Mouse (Mus musculus): Measurements from ENCODE around the gene Itga9. TPM values are rescaled to one million over a fixed set of nuclear protein-coding genes. Genes with fewer than 3 reads are reported as not detected.

Itga9 gene
- total RNA-seq, 2 experiments from 2014 or later = 3.6 to 4.7 TPM

- Histone ChIP-seq H3K4me3 (no peak overlapping the region), H3K27ac (no peak overlapping the region)
- DNase-seq (ENCODE audit: low spot score in 2 of 2) = no peak
- TF ChIP-seq CTCF (conservative IDR thresholded peaks at IDR 0.05) = no peak
Observed at GRCm38 (mm10) chr9:118713515-118713914, 107.0 kb downstream of the Itga9 start.

GRCm38 (mm10) chr9:118714536-118714935 lies 108.0 kb downstream of the Itga9 start:
- no peak for TF ChIP-seq CTCF (conservative IDR thresholded peaks at IDR 0.05)
- no peak for DNase-seq (ENCODE audit: low spot score in 2 of 2)
- H3K27ac ChIP-seq = no peak overlapping the region

DNA sequence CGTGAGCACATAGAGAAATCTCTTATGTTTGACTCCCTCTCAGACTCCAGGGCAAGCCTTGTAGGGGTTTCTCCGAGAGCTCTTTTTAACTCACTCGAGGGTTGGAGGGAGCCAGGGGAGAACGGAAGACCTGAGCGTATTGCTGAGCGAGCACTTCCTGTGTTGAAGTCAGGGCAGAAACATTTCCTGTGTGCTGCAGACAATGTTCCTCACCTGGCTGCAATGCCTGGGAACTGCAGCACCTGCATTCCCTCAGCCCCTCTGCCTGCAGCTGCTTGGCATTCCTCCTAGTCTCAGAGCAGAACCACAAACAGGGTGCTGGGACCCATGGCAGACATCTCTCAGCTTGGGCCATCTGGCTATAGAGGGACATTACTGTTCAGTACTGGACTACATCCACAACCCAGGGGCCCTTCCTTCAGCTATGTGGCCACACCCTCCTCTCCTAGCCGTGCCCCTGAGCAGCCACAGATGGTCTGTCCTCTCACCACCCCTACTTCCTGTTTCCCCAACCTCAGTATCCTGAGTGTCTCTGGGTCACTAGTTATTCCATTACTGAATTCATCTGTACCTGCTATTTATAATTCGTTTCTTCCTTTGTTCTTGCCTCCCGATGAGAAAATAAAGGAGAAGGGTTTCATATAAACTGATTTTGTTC lies 109.6 kb downstream of the Itga9 start:
- no peak for TF ChIP-seq CTCF (conservative IDR thresholded peaks at IDR 0.05)
- no peak for DNase-seq (ENCODE audit: low spot score in 2 of 2)
- Histone ChIP-seq H3K4me3 (no peak overlapping the region), H3K27ac (no peak overlapping the region)

More at GRCm38 (mm10) chr9:118714536-118714935, 108.0 kb downstream of the Itga9 start:
- H3K4me3 ChIP-seq = no peak overlapping the region

DNA sequence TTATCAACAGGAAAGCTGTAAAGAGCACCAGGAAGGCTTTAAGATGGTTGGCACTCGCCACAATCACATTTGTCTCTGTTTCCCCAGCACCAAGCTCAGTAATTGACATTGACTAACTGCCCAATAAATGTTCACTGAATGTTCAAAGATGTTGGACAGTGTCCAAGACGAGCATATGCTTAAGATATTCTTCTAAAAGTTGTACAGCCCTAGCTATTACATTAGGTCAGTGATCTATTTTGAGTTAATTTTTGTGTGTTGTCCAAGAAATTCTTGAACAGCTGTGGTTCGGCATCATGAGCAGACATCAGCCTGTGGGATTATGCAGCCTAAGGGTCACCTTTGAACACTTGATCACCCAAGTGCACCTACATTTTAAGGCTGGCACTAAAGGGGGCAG lies 110.9 kb downstream of the Itga9 start:
- no peak for TF ChIP-seq CTCF (conservative IDR thresholded peaks at IDR 0.05)
- H3K27ac ChIP-seq = no peak overlapping the region
- no peak for DNase-seq (ENCODE audit: low spot score in 2 of 2)
- no peak overlapping the region for H3K4me3 ChIP-seq

DNA sequence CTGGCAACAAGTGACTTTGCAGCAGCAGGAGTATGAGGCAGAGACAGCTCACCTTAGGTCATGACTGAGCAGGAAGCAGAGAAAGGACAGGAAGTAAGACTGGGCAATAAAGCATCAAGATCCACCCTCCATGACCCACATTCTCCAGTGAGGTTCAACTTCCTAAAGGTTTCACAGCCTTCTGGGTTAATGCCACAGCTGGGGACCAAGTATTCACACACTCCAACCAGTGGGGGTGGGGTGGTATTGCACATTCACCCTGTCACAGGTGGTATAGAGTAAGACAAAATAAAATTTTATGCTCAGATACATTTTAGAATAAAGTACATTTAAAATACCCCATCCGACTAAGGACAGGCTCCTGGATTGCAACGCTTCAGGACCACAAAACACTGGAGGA lies 112.0 kb downstream of the Itga9 start:
- Histone ChIP-seq H3K27ac (no peak overlapping the region), H3K4me3 (no peak overlapping the region)
- no peak for TF ChIP-seq CTCF (conservative IDR thresholded peaks at IDR 0.05)
- no peak for DNase-seq (ENCODE audit: low spot score in 2 of 2)

DNA sequence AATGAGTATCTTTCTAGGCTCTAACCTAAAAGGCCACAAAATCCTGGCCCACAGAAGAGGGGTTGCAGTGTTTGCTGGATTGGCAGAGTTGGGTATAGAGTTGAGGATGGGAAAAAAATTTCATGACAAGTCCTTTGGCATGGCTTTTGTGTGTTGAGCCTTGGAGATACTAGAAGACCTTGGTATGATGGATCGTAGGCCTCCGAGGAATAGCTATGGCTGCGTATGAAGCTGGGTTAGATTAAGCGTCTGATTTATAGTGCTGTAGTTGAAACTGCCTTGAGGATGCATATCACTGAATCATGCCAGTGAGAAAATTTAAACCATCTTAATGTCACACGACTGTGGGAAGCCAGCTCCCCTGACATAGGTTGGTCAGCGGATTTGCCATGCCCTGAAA lies 114.6 kb downstream of the Itga9 start:
- Histone ChIP-seq H3K27ac (no peak overlapping the region), H3K4me3 (no peak overlapping the region)
- DNase-seq (ENCODE audit: low spot score in 2 of 2) = no peak
- TF ChIP-seq CTCF (conservative IDR thresholded peaks at IDR 0.05) = no peak

DNA sequence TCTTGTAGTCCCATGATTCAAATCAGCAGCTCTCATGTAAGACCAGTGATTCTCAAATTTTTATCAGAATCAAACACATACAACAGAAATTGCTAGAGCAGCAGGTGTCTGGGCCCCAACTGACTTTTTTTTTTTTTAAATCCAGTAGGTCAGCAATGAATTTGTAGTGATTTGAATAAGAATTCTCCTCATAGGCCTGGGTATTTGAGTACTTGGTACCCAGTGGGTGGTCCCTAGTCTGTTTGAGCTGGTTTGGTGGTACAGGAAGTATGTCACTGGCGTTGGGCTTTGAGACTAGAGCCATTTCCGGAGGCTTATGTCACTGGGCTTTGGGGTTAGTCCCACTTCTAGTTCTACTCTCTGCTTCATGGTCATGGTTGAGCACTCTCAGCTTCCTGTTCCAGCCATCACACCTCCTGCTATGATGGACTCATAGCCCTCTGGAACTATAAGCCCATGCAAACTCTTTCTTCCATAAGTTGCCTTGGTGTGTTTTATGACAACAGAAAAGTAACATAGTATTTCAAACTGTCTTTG lies 116.4 kb downstream of the Itga9 start:
- TF ChIP-seq CTCF (conservative IDR thresholded peaks at IDR 0.05) = no peak
- H3K27ac ChIP-seq = no peak overlapping the region
- H3K4me3 ChIP-seq = no peak overlapping the region
- no peak for DNase-seq (ENCODE audit: low spot score in 2 of 2)

DNA sequence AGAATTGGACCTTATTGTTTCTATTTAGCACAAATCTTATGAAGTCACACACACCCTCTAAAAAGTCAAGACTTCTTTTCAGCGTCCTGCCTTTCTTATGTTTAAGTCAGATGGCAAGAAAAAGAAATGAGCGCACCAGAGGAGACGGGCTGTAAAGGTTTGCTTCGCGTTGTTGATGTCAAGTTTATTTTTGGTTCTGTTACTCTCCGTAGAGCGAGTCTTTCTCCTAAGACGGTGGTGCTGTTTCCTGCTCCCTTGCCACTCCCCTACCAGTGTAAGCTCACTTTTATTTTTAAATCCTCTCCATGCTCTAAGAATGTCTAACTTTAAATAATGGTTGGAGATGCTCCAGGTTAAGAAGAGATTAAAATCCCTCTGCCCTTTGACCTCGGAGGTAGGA lies 118.6 kb downstream of the Itga9 start:
- Histone ChIP-seq H3K4me3 (no peak overlapping the region), H3K27ac (no peak overlapping the region)
- no peak for TF ChIP-seq CTCF (conservative IDR thresholded peaks at IDR 0.05)
- DNase-seq (ENCODE audit: low spot score in 2 of 2) = no peak

DNA sequence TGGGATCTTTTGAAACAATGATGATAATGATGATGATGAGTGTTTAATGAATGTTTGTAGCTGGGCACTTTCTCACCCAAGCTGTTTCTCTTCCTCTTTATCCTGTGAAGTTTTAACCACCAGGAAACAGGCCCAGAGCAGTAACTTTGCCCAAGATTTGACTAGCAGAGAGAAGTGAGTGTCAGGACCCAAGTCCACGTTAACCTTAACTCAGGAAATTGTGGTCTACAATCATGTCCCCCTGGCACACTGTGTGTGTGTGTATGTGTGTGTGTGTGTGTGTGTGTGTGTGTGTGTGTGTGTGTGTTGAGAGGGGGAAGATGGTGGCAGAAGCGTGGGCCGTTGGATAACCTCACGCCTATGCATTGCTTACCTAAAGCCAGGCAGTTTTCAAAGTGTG lies 120.1 kb downstream of the Itga9 start:
- Histone ChIP-seq H3K27ac (no peak overlapping the region), H3K4me3 (no peak overlapping the region)
- no peak for TF ChIP-seq CTCF (conservative IDR thresholded peaks at IDR 0.05)
- no peak for DNase-seq (ENCODE audit: low spot score in 2 of 2)

DNA sequence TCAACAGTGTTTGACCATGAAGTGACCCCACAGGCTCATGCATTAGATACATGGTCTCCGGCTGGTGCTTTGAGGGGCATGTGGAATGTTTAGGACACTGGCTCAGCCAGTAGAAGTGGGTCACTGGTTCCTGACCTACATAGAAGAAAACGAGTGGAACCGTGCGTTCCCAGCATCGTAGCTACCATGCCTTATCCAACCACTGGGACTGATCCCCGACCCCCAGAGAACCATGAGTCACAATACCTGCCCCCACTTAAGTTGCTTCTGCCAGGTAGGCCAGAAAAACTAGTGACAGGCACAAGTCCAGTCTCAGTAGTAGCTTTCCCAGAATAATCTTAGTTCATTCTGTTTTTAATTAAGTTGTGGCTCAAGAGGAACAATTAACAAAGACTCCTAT lies 121.8 kb downstream of the Itga9 start:
- no peak for DNase-seq (ENCODE audit: low spot score in 2 of 2)
- TF ChIP-seq CTCF (conservative IDR thresholded peaks at IDR 0.05) = no peak
- Histone ChIP-seq H3K27ac (no peak overlapping the region), H3K4me3 (no peak overlapping the region)

GRCm38 (mm10) chr9:118728987-118729386 lies 122.5 kb downstream of the Itga9 start:
- TF ChIP-seq CTCF (conservative IDR thresholded peaks at IDR 0.05) = no peak
- no peak for DNase-seq (ENCODE audit: low spot score in 2 of 2)
- no peak overlapping the region for H3K27ac ChIP-seq
- no peak overlapping the region for H3K4me3 ChIP-seq

DNA sequence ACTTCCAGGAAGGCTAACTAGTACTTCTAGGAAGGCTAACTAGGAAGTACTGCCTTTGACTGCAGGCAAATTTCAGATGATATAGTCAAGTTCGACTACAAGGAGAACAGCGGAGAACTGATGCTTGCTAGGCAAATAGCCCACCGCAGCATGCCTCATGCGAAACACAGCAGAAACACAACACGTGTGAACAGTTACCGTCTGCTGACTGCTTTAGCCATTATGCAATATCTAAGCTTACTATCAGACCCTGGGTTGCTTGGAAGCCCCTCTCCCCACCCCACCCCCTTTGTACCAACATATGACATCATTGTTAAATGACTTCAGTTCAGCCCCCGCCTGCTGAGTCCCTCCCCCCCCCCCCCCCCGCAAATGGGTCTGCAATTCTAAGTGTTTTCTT lies 123.7 kb downstream of the Itga9 start:
- H3K4me3 ChIP-seq = no peak overlapping the region
- no peak for TF ChIP-seq CTCF (conservative IDR thresholded peaks at IDR 0.05)
- H3K27ac ChIP-seq = no peak overlapping the region
- DNase-seq (ENCODE audit: low spot score in 2 of 2) = no peak

DNA sequence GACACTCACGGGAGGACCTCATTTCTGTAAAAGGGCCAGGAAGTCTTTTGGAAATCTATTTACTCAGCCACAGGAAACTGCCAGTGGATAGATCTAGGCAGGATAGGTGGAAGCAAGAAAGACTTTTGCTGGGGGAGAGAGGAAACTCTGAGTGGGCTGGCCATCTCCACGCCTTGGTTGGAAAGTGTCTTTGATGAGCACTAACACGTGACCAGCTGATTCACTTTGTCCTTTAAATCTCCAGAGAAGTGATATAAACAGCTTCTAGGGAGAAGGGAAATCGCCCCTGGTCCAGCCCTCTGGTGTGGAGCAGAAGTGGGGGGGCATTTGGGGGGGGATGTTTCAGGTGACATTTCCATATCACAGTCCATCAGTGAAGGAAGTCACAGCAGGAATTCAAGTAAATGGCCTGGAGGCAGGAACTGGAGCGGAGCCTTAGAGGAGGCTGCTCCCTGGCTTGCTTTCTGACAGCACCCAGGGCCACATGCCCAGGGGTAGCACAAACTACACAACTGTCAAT lies 124.4 kb downstream of the Itga9 start:
- Histone ChIP-seq H3K4me3 (no peak overlapping the region), H3K27ac (no peak overlapping the region)
- TF ChIP-seq CTCF (conservative IDR thresholded peaks at IDR 0.05) = no peak
- DNase-seq (ENCODE audit: low spot score in 2 of 2) = no peak

DNA sequence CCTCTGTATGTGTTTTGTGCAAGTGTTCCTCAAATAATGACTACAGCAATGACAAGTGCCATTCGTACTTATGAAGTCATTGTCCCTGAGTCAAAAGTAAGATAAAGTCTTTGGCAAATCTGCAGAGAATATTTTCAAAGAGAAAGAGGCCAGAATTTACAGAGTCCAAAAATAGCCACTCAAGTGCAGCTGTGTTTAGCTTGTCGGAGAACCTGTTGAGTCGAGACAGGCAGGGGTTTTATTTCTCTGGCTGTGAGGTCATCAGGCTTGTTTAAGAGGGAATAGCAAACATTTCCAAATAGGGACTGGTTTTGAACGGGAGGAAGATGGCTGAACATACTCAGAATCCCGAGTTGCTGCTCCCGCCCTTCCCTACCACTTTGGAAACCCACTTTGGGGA lies 125.2 kb downstream of the Itga9 start:
- no peak for TF ChIP-seq CTCF (conservative IDR thresholded peaks at IDR 0.05)
- no peak for DNase-seq (ENCODE audit: low spot score in 2 of 2)

More for the DNA sequence above, 125.2 kb downstream of the Itga9 start:
- no peak overlapping the region for H3K4me3 ChIP-seq
- no peak overlapping the region for H3K27ac ChIP-seq

Measured in layer of hippocampus, adult 2 months (tissue).